Mouse (Mus musculus) ES-Bruce4 (cell line): ENCODE data around the gene Cdh13.

Source experiments
- CTCF ChIP-seq: IDR thresholded peaks from one replicate; pipeline ENCODE4 v1.8.1; 2011; ENCODE audit warnings: low read depth, low read length
- EP300 ChIP-seq: IDR thresholded peaks from 2 replicates; pipeline ENCODE4 v1.6.1; 2011; ENCODE audit warnings: low read depth, low read length; ENCODE audit not compliant: insufficient read depth
- POLR2A ChIP-seq: IDR thresholded peaks from one replicate; pipeline ENCODE4 v1.8.1; 2011; ENCODE audit warnings: low read length; ENCODE audit not compliant: insufficient read depth

DNA sequence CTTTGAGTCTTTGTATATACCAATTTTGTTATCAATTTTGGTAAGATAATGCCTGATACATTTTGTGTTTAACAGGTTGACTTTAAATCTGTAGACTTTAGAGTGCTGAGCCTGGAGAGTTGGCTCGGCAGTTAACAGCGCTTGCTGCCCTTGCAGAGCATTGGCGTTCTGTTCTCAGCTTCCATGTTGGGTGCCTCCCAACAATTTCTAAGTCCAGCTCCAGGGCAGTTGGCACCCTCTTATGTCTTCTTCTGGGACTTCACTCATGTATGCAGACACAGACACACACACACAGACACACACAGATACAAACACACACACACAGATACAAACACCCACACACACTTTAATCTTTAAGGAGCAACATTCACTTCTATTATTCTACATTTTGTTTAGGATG is 672.6 kb downstream of the Cdh13 start:
- TF ChIP-seq POLR2A (no peak), CTCF (no peak), EP300 (no peak)
